Mouse (Mus musculus): ENCODE data around the gene Msl2. TPM values are rescaled to one million over a fixed set of nuclear protein-coding genes. Genes with fewer than 3 reads are reported as not detected.

Gene Msl2
- total RNA-seq, 1 experiment = 21.3 TPM

GRCm38 (mm10) chr9:101077486-101077885 lies 3.6 kb downstream of the Msl2 start:
- Histone ChIP-seq H3K4me1 (ENCODE audit: control insufficient read depth in 2 of 2, insufficient read depth in 2 of 2, low read length in 2 of 2, poor library complexity in 1 of 2) (peaks cover 0 to 8% of the 10 kb centered on the region in 2 experiments; a peak in 2 of 4 replicates), H3K9ac (ENCODE audit: insufficient read depth, low read depth, low read length, poor library complexity, severe bottlenecking) (no peak overlapping the region), H3K4me3 (ENCODE audit: insufficient read depth in 1 of 2, low read depth in 1 of 2, low read length in 2 of 2, poor library complexity in 1 of 2, severe bottlenecking in 1 of 2) (peak overlapping the region in 1 of 2 experiments; percentile 93; a peak in 2 of 4 replicates), H3K27ac (ENCODE audit: insufficient read depth, low read depth, low read length, poor library complexity, severe bottlenecking) (no peak overlapping the region), H3K36me3 (ENCODE audit: control insufficient read depth, insufficient read depth, low read length, poor library complexity, severe bottlenecking) (no peaks in the 10 kb centered on the region), H3K9me3 (ENCODE audit: control insufficient read depth, insufficient read depth, low read depth, low read length) (no peaks in the 10 kb centered on the region)
- TF ChIP-seq CHD2 (IDR thresholded peaks at IDR 0.05; ENCODE audit: low read depth, low read length) = no peak
- TF ChIP-seq ZNF384 (IDR thresholded peaks at IDR 0.05; ENCODE audit: low read depth, low read length) = no peak
- no peak for DNase-seq (ENCODE audit: low read depth, low spot score)
- in situ Hi-C loops (cut with MboI; ENCODE audit: low sequenced_read_pairs in 2 of 2, unreplicated experiment in 2 of 2) = no loop called here

GRCm38 (mm10) chr9:101078579-101078978 lies 4.7 kb downstream of the Msl2 start:
- TF ChIP-seq HCFC1 (IDR thresholded peaks at IDR 0.05; ENCODE audit: borderline replicate concordance, insufficient read depth, low read length) (no peak), CHD2 (IDR thresholded peaks at IDR 0.05; ENCODE audit: low read depth, low read length) (no peak), ZNF384 (IDR thresholded peaks at IDR 0.05; ENCODE audit: low read depth, low read length) (no peak), MAFK (IDR thresholded peaks at IDR 0.05; ENCODE audit: insufficient read depth, low read depth, low read length) (no peak), ZC3H11A (IDR thresholded peaks at IDR 0.05; ENCODE audit: borderline replicate concordance, low read depth, low read length) (no peak)
- DNase-seq (ENCODE audit: low read depth, low spot score) = no peak
- Histone ChIP-seq H3K4me1 (ENCODE audit: control insufficient read depth in 2 of 2, insufficient read depth in 2 of 2, low read length in 2 of 2, poor library complexity in 1 of 2) (peaks cover 0 to 5% of the 10 kb centered on the region in 2 experiments; a peak in 1 of 4 replicates), H3K4me3 (ENCODE audit: insufficient read depth in 1 of 2, low read depth in 1 of 2, low read length in 2 of 2, poor library complexity in 1 of 2, severe bottlenecking in 1 of 2) (peak overlapping the region in 1 of 2 experiments; percentile 13; a peak in 1 of 4 replicates), H3K9ac (ENCODE audit: insufficient read depth, low read depth, low read length, poor library complexity, severe bottlenecking) (peak overlapping the region; percentile 27; the same call in 1 of the 2 replicates), H3K27ac (ENCODE audit: insufficient read depth, low read depth, low read length, poor library complexity, severe bottlenecking) (no peak overlapping the region), H3K9me3 (ENCODE audit: control insufficient read depth, insufficient read depth, low read depth, low read length) (no peaks in the 10 kb centered on the region), H3K36me3 (ENCODE audit: control insufficient read depth, insufficient read depth, low read length, poor library complexity, severe bottlenecking) (no peaks in the 10 kb centered on the region)
- in situ Hi-C loops (cut with MboI; ENCODE audit: low sequenced_read_pairs in 2 of 2, unreplicated experiment in 2 of 2) = no loop called here

GRCm38 (mm10) chr9:101080046-101080685 lies 6.3 kb downstream of the Msl2 start:
- H3K4me3 ChIP-seq (ENCODE audit: insufficient read depth in 1 of 2, low read depth in 1 of 2, low read length in 2 of 2, poor library complexity in 1 of 2, severe bottlenecking in 1 of 2) = no peak overlapping the region
- no peaks in the 10 kb centered on the region for H3K36me3 ChIP-seq (ENCODE audit: control insufficient read depth, insufficient read depth, low read length, poor library complexity, severe bottlenecking)
- no peak for DNase-seq (ENCODE audit: low read depth, low spot score)
- H3K4me1 ChIP-seq (ENCODE audit: control insufficient read depth in 2 of 2, insufficient read depth in 2 of 2, low read length in 2 of 2, poor library complexity in 1 of 2) = peaks cover 0 to 5% of the 10 kb centered on the region in 2 experiments; a peak in 1 of 4 replicates
- H3K9me3 ChIP-seq (ENCODE audit: control insufficient read depth, insufficient read depth, low read depth, low read length) = no peaks in the 10 kb centered on the region
- TF ChIP-seq MAFK (IDR thresholded peaks at IDR 0.05; ENCODE audit: insufficient read depth, low read depth, low read length) = no peak
- TF ChIP-seq ZC3H11A (IDR thresholded peaks at IDR 0.05; ENCODE audit: borderline replicate concordance, low read depth, low read length) = no peak
- TF ChIP-seq HCFC1 (IDR thresholded peaks at IDR 0.05; ENCODE audit: borderline replicate concordance, insufficient read depth, low read length) = no peak
- no peak for TF ChIP-seq ZNF384 (IDR thresholded peaks at IDR 0.05; ENCODE audit: low read depth, low read length)
- TF ChIP-seq CHD2 (IDR thresholded peaks at IDR 0.05; ENCODE audit: low read depth, low read length) = no peak
- no peak overlapping the region for H3K27ac ChIP-seq (ENCODE audit: insufficient read depth, low read depth, low read length, poor library complexity, severe bottlenecking)
- in situ Hi-C loops (cut with MboI; ENCODE audit: low sequenced_read_pairs in 2 of 2, unreplicated experiment in 2 of 2) = no loop called here
- no peak overlapping the region for H3K9ac ChIP-seq (ENCODE audit: insufficient read depth, low read depth, low read length, poor library complexity, severe bottlenecking)

GRCm38 (mm10) chr9:101083728-101084127 lies 9.8 kb downstream of the Msl2 start:
- DNase-seq (ENCODE audit: low read depth, low spot score) = no peak
- Histone ChIP-seq H3K4me3 (ENCODE audit: insufficient read depth in 1 of 2, low read depth in 1 of 2, low read length in 2 of 2, poor library complexity in 1 of 2, severe bottlenecking in 1 of 2) (no peak overlapping the region), H3K27ac (ENCODE audit: insufficient read depth, low read depth, low read length, poor library complexity, severe bottlenecking) (no peak overlapping the region), H3K9ac (ENCODE audit: insufficient read depth, low read depth, low read length, poor library complexity, severe bottlenecking) (no peak overlapping the region), H3K36me3 (ENCODE audit: control insufficient read depth, insufficient read depth, low read length, poor library complexity, severe bottlenecking) (no peaks in the 10 kb centered on the region), H3K9me3 (ENCODE audit: control insufficient read depth, insufficient read depth, low read depth, low read length) (no peaks in the 10 kb centered on the region), H3K4me1 (ENCODE audit: control insufficient read depth in 2 of 2, insufficient read depth in 2 of 2, low read length in 2 of 2, poor library complexity in 1 of 2) (no peaks in the 10 kb centered on the region; a peak in 1 of 4 replicates)
- in situ Hi-C loops (cut with MboI; ENCODE audit: low sequenced_read_pairs in 2 of 2, unreplicated experiment in 2 of 2) = no loop called here
- TF ChIP-seq CHD2 (IDR thresholded peaks at IDR 0.05; ENCODE audit: low read depth, low read length) (no peak), ZC3H11A (IDR thresholded peaks at IDR 0.05; ENCODE audit: borderline replicate concordance, low read depth, low read length) (no peak), HCFC1 (IDR thresholded peaks at IDR 0.05; ENCODE audit: borderline replicate concordance, insufficient read depth, low read length) (no peak), ZNF384 (IDR thresholded peaks at IDR 0.05; ENCODE audit: low read depth, low read length) (no peak), MAFK (IDR thresholded peaks at IDR 0.05; ENCODE audit: insufficient read depth, low read depth, low read length) (no peak)

Measured in ES-E14 (cell line).